Mouse (Mus musculus) skeletal muscle tissue, postnatal 0 days (tissue): Measurements from ENCODE around the gene Bex6. TPM values are rescaled to one million over a fixed set of nuclear protein-coding genes. Genes with fewer than 3 reads are reported as not detected.

ENCODE experiments used
- polyA plus RNA-seq: library from polyadenylated mRNA; unstranded; fragments of >200 nt; fragmentation: Nextera tagmentation; extraction: Ambion mirVana; gene quantifications from 2 replicates; pipeline ENCODE4 v1.2.1, GENCODE M21; 2015

Bex6 gene
- not detected in 2 replicates for polyA plus RNA-seq

GRCm38 (mm10) chr16:32179333-32179901 lies at the start of gene Bex6:
Bex6 (plus strand) TSS chr16:32179823.

GRCm38 (mm10) chr16:32165281-32165821 lies 14.3 kb upstream of the Bex6 start, which contains the start of gene Nrros:
Nrros (minus strand) TSS chr16:32165594.

Other genes with a start within 250 kb of the Bex6 start
- 2.5 and 2.6 TPM in 2 replicates for gene Pigz, start 246.0 kb upstream of the Bex6 start, polyA plus RNA-seq
- 110 and 119 TPM in 2 replicates for gene 0610012G03Rik, start 231.3 kb upstream of the Bex6 start, polyA plus RNA-seq
- gene Ncbp2, start 231.3 kb upstream of the Bex6 start, polyA plus RNA-seq = 34.7 and 43.7 TPM in 2 replicates
- 6.2 and 6.3 TPM in 2 replicates for gene Senp5, start 176.5 kb upstream of the Bex6 start, polyA plus RNA-seq
- gene Pak2, start 100.5 kb upstream of the Bex6 start, polyA plus RNA-seq = 15.9 and 16.9 TPM in 2 replicates
- gene Pigx, start 80.1 kb upstream of the Bex6 start, polyA plus RNA-seq = 37.9 and 38.3 TPM in 2 replicates
- 9.8 and 11.2 TPM in 2 replicates for gene Cep19, start 80.0 kb upstream of the Bex6 start, polyA plus RNA-seq
- 13.0 and 20.7 TPM in 2 replicates for gene Nrros, start 14.2 kb upstream of the Bex6 start, polyA plus RNA-seq
- gene Fbxo45, start 67.3 kb downstream of the Bex6 start, polyA plus RNA-seq = 4.6 and 5.6 TPM in 2 replicates
- gene Wdr53, start 67.4 kb downstream of the Bex6 start, polyA plus RNA-seq = 11.3 and 13.7 TPM in 2 replicates
- gene Smco1, start 91.6 kb downstream of the Bex6 start, polyA plus RNA-seq = 3.0 and 3.2 TPM in 2 replicates
- 9.3 and 12.2 TPM in 2 replicates for gene Rnf168, start 97.6 kb downstream of the Bex6 start, polyA plus RNA-seq
- 10.4 and 11.0 TPM in 2 replicates for gene Ubxn7, start 152.4 kb downstream of the Bex6 start, polyA plus RNA-seq
- not detected in 2 replicates for gene Tm4sf19, start 220.7 kb downstream of the Bex6 start, polyA plus RNA-seq
- 13.1 and 15.3 TPM in 2 replicates for gene Tctex1d2, start 239.9 kb downstream of the Bex6 start, polyA plus RNA-seq